Mouse (Mus musculus) midbrain, embryonic 14.5 days (tissue): ENCODE results near the gene Cldn4. TPM values are rescaled to one million over a fixed set of nuclear protein-coding genes. Genes with fewer than 3 reads are reported as not detected.

Source experiments
- ATAC-seq: fragments of 200-750 bp; cut with Nextera tagmentation; 2 replicates; pipeline ENCODE4 v1.8.0; 2017; ENCODE audit warnings: moderate number of reproducible peaks, moderate library complexity; ENCODE audit not compliant: low FRiP score, low TSS enrichment
- DNase-seq: peaks from one replicate; pipeline ENCODE4 v3.0.0-alpha.2; 2015
- H3K27ac ChIP-seq: fragments of 300-500 bp; sonication (generic); replicated peaks from 2 replicates; pipeline ENCODE4 v1.5.1; 2014; ENCODE audit warnings: mild to moderate bottlenecking, low read depth, low read length, moderate library complexity
- H3K27me3 ChIP-seq: fragments of 300-500 bp; sonication (generic); 2 replicates; pipeline ENCODE4 v1.6.1; 2014; ENCODE audit warnings: low read length, control low read depth, mixed read lengths; ENCODE audit not compliant: control insufficient read depth, insufficient read depth
- H3K36me3 ChIP-seq: fragments of 300-500 bp; sonication (generic); 2 replicates; pipeline ENCODE4 v1.6.1; 2014; ENCODE audit warnings: low read length, control low read depth; ENCODE audit not compliant: control insufficient read depth, insufficient read depth
- H3K4me1 ChIP-seq: fragments of 300-500 bp; sonication (generic); 2 replicates; pipeline ENCODE4 v1.6.1; 2014; ENCODE audit warnings: mild to moderate bottlenecking, antibody characterized with exemption, low read length, control low read depth; ENCODE audit not compliant: control insufficient read depth, insufficient read depth
- H3K4me2 ChIP-seq: fragments of 300-500 bp; sonication (generic); 2 replicates; pipeline ENCODE4 v1.6.1; 2014; ENCODE audit warnings: mild to moderate bottlenecking, low read length, moderate library complexity
- H3K4me3 ChIP-seq: fragments of 300-500 bp; sonication (generic); replicated peaks from 2 replicates; pipeline ENCODE4 v1.5.1; 2014; ENCODE audit warnings: low read depth, low read length
- H3K9ac ChIP-seq: fragments of 300-500 bp; sonication (generic); replicated peaks from 2 replicates; pipeline ENCODE4 v1.6.1; 2014; ENCODE audit warnings: mild to moderate bottlenecking, low read length, moderate library complexity
- H3K9me3 ChIP-seq: fragments of 300-500 bp; sonication (generic); 2 replicates; pipeline ENCODE4 v1.6.1; 2016; ENCODE audit warnings: low read length, control low read depth, mixed read lengths; ENCODE audit not compliant: control insufficient read depth
- WGBS: fragments of 180-500 bp; shearing (Covaris S2); extraction: QIAGEN DNeasy Blood & Tissue Kit; methylation state at CpG from one replicate; pipeline ENCODE4 v1.1.7; 2014; 5-methylcytosine and 5-hydroxymethylcytosine counted together
- polyA plus RNA-seq: library from polyadenylated mRNA; unstranded; fragments of >200 nt; fragmentation: Nextera tagmentation; extraction: Ambion mirVana; gene quantifications from 2 replicates; pipeline ENCODE4 v1.2.1, GENCODE M21; 2014

Gene Cldn4
- polyA plus RNA-seq, 1 experiment from 2014 or later, result not detected

DNA sequence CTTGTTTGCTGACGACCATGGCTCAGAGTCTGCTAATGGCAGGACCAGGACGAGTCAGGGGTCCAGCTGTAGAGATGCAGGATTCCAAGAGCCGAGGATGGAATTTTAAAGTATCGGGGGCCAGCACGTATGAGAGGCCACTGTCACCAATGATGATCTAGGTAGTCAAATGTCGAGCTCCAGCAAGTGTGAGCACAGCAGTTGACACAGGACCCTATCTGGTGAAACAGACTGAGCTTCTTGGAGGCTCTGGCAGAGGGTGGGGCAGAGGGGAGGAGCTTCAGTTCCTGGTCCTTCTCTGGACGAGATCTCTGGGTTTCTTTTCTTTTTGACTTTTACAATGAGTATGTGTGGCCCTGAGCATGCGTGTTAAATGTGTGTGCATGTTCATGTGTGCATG lies 31.4 kb downstream of the Cldn4 start, which contains the start of gene Cldn13:
Cldn13 (minus strand) TSS at position 216 of the 400 bp plus-strand sequence.
- no peak for ATAC-seq
- no peaks in the 10 kb centered on the region for H3K27me3 ChIP-seq
- H3K9ac ChIP-seq, result no peak within 1 kb of the TSS
- no peak within 1 kb of the TSS for H3K27ac ChIP-seq
- no peaks in the 10 kb centered on the region for H3K9me3 ChIP-seq
- no peak within 1 kb of the TSS for H3K4me2 ChIP-seq
- no peak for DNase-seq
- 86% methylated on average over 8 of the region's 8 CpGs for WGBS
- H3K4me1 ChIP-seq, result no peaks in the 10 kb centered on the region
- H3K4me3 ChIP-seq, result no peak within 1 kb of the TSS
- no peaks in the 10 kb centered on the region for H3K36me3 ChIP-seq

DNA sequence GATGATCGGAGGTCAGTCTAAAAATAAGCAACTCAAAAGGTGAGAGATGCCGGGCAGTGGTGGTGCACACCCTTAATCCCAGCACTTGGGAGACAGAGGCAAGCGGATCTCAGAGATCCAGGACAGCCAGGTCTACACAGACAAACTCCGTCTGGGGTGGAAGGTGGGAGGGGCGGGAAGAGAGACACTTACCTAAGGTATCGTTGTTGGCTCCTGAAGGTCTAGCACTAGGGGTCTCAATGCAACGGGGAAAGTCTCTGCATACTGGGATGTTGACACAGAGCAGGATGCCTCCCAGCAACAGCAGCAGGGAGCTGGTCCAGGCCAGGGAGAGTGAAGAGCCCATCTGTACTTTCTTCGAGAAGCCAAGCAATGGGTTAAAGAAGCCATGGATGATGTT lies 32.2 kb downstream of the Cldn4 start:
- Histone ChIP-seq H3K36me3 (no peaks in the 10 kb centered on the region), H3K4me2 (no peak overlapping the region), H3K27me3 (no peaks in the 10 kb centered on the region), H3K27ac (no peak overlapping the region), H3K9ac (no peak overlapping the region), H3K4me1 (no peaks in the 10 kb centered on the region), H3K9me3 (no peaks in the 10 kb centered on the region), H3K4me3 (no peak overlapping the region)
- no peak for DNase-seq
- ATAC-seq, result no peak
- 89% methylated on average over 8 of the region's 8 CpGs for WGBS

DNA sequence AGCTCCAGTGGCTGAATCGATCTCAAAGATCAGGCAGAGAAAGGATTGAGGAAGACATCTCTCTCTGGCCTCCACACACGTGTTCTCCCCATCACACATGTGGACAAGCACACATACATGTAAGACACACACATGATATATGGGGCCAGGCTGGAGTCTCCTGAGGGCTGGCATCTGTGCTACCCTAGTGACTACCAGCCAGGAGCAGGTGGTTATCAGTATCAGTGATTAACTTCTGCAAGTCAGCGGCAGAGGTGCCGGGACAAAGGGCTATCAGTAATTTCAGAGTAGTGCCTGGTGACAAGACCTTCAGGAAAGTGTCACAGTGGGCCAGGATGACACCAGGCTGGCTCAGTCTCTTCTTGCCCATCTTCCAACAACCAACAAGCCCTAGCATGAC lies 33.0 kb downstream of the Cldn4 start:
- no peak overlapping the region for H3K27ac ChIP-seq
- no peaks in the 10 kb centered on the region for H3K36me3 ChIP-seq
- no peak overlapping the region for H3K9ac ChIP-seq
- H3K4me1 ChIP-seq, result no peaks in the 10 kb centered on the region
- H3K4me2 ChIP-seq, result no peak overlapping the region
- no peaks in the 10 kb centered on the region for H3K9me3 ChIP-seq
- ATAC-seq, result no peak
- no peaks in the 10 kb centered on the region for H3K27me3 ChIP-seq
- H3K4me3 ChIP-seq, result no peak overlapping the region
- no peak for DNase-seq
- WGBS, result 87% methylated on average over 4 of the region's 4 CpGs

DNA sequence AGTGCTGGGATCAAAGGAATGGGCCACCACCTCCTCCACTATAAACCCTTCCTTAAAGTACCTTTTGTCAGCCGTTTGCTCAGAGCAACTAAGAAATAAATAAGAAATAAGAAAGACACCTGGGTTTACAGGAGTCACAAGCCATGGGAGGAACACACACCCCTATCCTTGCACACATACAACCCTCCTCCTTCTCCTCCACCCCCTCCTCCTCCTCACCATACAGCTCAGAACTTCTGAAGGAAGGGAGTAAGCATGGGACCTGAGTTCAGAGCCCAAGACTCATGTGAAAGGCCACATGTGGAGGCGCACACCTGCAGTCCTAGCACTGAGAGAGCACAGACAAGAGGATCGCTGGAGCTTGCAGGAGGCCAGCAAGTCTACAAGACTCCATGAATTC lies 33.4 kb downstream of the Cldn4 start:
- no peaks in the 10 kb centered on the region for H3K27me3 ChIP-seq
- no peak for ATAC-seq

DNA sequence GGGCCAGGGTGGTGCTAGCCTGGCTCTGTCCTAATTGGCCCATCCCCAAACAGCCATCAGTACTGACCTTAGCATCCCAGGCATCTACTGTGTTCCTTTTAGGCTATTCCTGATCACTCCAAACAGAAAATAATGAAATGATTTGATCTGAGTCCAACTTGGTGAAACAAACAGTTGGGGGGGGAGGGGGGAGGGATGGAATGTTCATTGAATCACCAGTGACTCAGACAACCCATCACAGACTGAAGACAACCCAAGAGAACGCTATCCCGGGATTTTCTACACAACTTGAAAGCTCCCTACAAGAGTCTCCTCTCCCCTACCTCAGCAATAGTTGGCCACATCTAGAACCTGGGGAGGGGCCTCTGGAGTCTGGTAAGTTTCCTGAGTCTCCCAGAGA lies 34.8 kb downstream of the Cldn4 start:
- Histone ChIP-seq H3K27ac (no peak overlapping the region), H3K4me2 (no peak overlapping the region), H3K36me3 (no peaks in the 10 kb centered on the region), H3K27me3 (no peaks in the 10 kb centered on the region), H3K4me1 (no peaks in the 10 kb centered on the region), H3K9ac (no peak overlapping the region), H3K9me3 (no peaks in the 10 kb centered on the region), H3K4me3 (no peak overlapping the region)
- 89% methylated on average over 2 of the region's 2 CpGs for WGBS
- no peak for ATAC-seq
- DNase-seq, result no peak

More for the DNA sequence above, 33.4 kb downstream of the Cldn4 start:
- no peaks in the 10 kb centered on the region for H3K4me1 ChIP-seq
- H3K9ac ChIP-seq, result no peak overlapping the region
- WGBS, result 69% methylated on average over 3 of the region's 3 CpGs
- H3K4me2 ChIP-seq, result no peak overlapping the region
- no peak for DNase-seq
- no peaks in the 10 kb centered on the region for H3K9me3 ChIP-seq
- no peaks in the 10 kb centered on the region for H3K36me3 ChIP-seq
- no peak overlapping the region for H3K27ac ChIP-seq
- no peak overlapping the region for H3K4me3 ChIP-seq

DNA sequence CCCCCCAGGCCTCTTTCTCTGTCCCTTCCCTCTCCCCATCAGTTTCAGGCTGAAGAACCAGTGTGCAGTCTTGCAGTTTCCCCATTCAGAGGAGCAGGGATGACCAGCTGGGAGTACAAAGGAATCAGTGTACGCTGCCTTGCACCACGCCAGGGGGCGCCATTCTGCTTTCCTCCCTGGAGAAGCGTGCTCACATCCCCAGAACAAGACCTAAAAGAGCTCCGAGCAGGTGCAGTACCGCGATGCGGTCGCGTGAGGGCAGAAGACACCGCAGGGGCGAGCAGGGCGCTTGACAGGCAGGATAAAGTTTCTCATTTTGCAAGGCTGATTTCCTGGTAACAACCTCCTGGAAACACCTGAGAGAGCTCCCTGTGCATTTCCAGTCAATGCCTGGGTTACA lies 39.6 kb downstream of the Cldn4 start:
- Histone ChIP-seq H3K36me3 (no peaks in the 10 kb centered on the region), H3K4me1 (no peaks in the 10 kb centered on the region), H3K9me3 (no peaks in the 10 kb centered on the region), H3K4me2 (no peak overlapping the region), H3K4me3 (no peak overlapping the region), H3K27me3 (no peaks in the 10 kb centered on the region), H3K9ac (no peak overlapping the region), H3K27ac (no peak overlapping the region)
- WGBS, result 1% methylated on average over 13 of the region's 13 CpGs
- no peak for ATAC-seq
- peak; percentile 89 for DNase-seq

DNA sequence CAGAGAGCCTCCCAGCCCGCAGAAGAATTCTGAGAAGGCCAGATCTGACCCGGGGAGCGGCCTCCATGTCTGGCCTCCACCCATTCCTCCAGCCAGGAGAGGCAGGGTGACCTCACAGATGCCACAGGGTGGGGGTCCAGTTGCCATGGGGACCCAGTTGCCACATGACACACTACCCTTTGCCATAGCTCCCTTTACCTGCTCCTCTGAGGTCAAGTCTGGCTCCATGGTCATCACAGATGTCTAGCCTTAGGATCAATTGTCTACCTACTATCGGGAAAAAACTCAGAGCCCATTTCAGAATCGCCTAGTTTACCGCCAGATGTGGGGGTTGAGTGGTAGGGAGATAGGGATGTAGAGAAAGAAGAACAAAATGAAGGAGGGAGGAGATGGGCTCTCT lies 40.1 kb downstream of the Cldn4 start, which contains the start of gene Tmem270:
Tmem270 (minus strand) TSS at position 101 of the 400 bp plus-strand sequence.
- Histone ChIP-seq H3K4me1 (no peaks in the 10 kb centered on the region), H3K27me3 (no peaks in the 10 kb centered on the region), H3K9ac (no peak within 1 kb of the TSS), H3K27ac (no peak within 1 kb of the TSS), H3K4me3 (no peak within 1 kb of the TSS), H3K36me3 (no peaks in the 10 kb centered on the region), H3K9me3 (no peaks in the 10 kb centered on the region), H3K4me2 (no peak within 1 kb of the TSS)
- 64% methylated on average over 6 of the region's 6 CpGs for WGBS
- no peak for ATAC-seq
- DNase-seq, result no peak

DNA sequence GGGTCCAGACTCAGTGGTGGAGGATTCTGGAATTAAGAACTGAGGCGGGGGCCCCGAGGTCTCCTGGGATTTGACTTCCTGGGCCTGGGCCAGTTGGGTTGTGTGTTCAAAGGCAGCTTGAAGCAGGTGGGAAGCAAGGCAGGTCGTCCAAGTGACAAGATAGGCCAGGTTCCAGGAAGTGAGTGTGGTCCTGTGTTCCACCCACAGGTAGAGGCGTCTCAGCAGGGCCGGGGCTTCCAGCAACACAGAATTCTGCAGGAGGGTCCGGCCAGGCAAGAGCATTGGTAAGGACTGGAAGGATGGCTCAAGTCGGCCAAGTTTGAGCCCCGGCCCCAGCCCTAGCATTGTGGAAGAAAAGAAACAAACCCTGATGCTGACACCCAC lies 45.1 kb downstream of the Cldn4 start:
- Histone ChIP-seq H3K4me2 (no peak overlapping the region), H3K9me3 (no peaks in the 10 kb centered on the region), H3K9ac (no peak overlapping the region), H3K4me1 (peaks cover 4% of the 10 kb centered on the region; the same call in 1 of the 2 replicates), H3K4me3 (no peak overlapping the region), H3K36me3 (no peaks in the 10 kb centered on the region), H3K27ac (no peak overlapping the region), H3K27me3 (no peaks in the 10 kb centered on the region)
- no peak for DNase-seq
- 69% methylated on average over 8 of the region's 8 CpGs for WGBS
- no peak for ATAC-seq

DNA sequence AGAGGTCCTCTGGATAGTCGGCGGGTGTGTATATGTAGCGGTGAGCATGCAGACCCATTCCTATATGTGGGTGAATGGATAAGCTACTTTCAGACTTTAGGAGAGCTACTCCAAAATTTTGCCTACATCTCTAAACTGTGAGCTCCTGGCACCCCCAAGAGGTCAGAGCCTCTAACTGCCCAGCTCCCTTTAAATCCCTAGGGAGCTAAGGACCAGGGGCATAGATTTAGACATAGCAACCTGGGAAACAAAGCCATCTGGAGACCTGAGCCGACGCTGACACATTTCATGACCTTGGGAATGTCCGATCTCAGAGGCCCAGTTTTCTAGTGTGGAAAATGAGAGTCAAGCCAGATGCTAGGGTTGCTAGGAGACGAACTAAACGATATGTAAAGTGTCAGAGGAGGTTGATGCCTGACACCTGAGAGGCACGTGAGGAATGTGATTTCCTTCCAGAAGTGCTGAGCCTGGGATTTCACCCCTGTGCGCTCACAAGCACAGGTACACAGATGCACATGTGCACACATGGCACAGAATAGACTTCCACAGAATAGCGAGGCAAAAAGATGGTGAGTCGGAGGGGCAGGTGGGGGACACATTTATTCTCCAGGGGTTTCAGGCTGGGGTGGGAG lies 45.6 kb downstream of the Cldn4 start:
- ATAC-seq, result no peak
- peak; percentile 72 for DNase-seq
- H3K9me3 ChIP-seq, result no peaks in the 10 kb centered on the region
- H3K4me1 ChIP-seq, result peaks cover 4% of the 10 kb centered on the region; the same call in 1 of the 2 replicates
- no peak overlapping the region for H3K27ac ChIP-seq
- WGBS, result 44% methylated on average over 12 of the region's 12 CpGs
- H3K9ac ChIP-seq, result no peak overlapping the region
- H3K4me3 ChIP-seq, result no peak overlapping the region
- no peak overlapping the region for H3K4me2 ChIP-seq
- no peaks in the 10 kb centered on the region for H3K27me3 ChIP-seq
- H3K36me3 ChIP-seq, result no peaks in the 10 kb centered on the region
